Mouse (Mus musculus) cortical plate, adult 2 months (tissue): ENCODE results near the gene Tmem268. TPM values are rescaled to one million over a fixed set of nuclear protein-coding genes. Genes with fewer than 3 reads are reported as not detected.

Experiments used
- H3K27ac ChIP-seq: fragments of 200-500 bp; 2 replicates; pipeline ENCODE4 v1.5.1; 2012; ENCODE audit warnings: low read length, control low read depth, inconsistent platforms; ENCODE audit not compliant: insufficient read depth
- H3K4me1 ChIP-seq: fragments of 200-500 bp; 2 replicates; pipeline ENCODE4 v1.6.1; 2011; ENCODE audit warnings: low read length; ENCODE audit not compliant: control insufficient read depth, insufficient read depth
- H3K4me3 ChIP-seq: fragments of 200-500 bp; 2 replicates; pipeline ENCODE4 v1.5.1; 2011; ENCODE audit warnings: mild to moderate bottlenecking, low read length, control low read depth; ENCODE audit not compliant: insufficient read depth
- CTCF ChIP-seq: fragments of 200-500 bp; IDR thresholded peaks from 2 replicates; pipeline ENCODE4 v1.5.1; 2011; ENCODE audit warnings: mild to moderate bottlenecking, control low read depth, low read length; ENCODE audit not compliant: insufficient read depth; ENCODE audit errors: extremely low read depth
- POLR2A ChIP-seq: fragments of 200-500 bp; IDR thresholded peaks from 2 replicates; pipeline ENCODE4 v1.6.1; 2011; ENCODE audit warnings: mild to moderate bottlenecking, low read length, control low read depth; ENCODE audit not compliant: insufficient read depth; ENCODE audit errors: extremely low read depth
- polyA plus RNA-seq: library from polyadenylated mRNA; depleted of rRNA; stranded (reverse); fragments of >200 nt; gene quantifications from 2 replicates; pipeline ENCODE4 v1.2.3, GENCODE M21; 2012

Gene Tmem268
- polyA plus RNA-seq, 1 experiment, result 11.4 TPM

DNA sequence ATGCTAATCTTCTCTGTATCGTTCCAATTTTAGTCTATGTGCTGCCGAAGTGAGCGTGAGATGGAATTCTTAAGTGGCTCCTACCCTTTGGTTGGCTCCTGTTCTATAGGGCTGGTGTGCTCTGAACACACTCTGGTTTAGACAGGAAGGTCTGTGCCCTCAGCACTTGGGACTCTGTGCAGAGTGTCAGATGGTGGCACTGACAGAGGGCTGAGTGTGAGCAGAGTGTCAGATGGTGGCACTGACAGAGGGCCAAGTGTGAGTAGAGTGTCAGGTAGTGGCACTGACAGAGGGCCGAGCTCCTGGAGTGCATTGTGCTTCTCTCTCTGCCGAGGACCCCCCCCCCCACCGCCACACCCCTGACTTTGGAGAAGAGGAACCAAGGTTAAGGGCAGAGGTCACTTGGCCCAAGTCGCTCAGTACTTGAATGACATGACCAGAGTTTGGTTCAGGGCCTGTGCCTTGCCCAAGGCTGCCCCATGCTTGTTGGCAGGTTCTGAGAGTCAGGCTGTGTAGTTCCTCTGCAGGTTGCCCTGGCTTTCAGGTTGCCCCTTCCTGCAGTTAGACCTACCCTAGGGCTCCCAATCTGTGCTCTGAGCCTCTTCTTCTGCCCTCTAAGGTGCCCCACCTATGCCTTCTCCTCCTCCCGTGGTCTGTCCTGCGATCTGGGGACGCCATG is 9.3 kb downstream of the Tmem268 start:
- no peak overlapping the region for H3K4me3 ChIP-seq
- no peak overlapping the region for H3K27ac ChIP-seq
- H3K4me1 ChIP-seq, result peaks cover 2% of the 10 kb centered on the region; the same call in 1 of the 2 replicates
- TF ChIP-seq POLR2A (no peak), CTCF (no peak)

GRCm38 (mm10) chr4:63569322-63569721 is 10.7 kb downstream of the Tmem268 start:
- peaks cover 2% of the 10 kb centered on the region; the same call in 1 of the 2 replicates for H3K4me1 ChIP-seq
- H3K4me3 ChIP-seq, result no peak overlapping the region
- no peak for TF ChIP-seq CTCF
- TF ChIP-seq POLR2A, result no peak
- H3K27ac ChIP-seq, result no peak overlapping the region

DNA sequence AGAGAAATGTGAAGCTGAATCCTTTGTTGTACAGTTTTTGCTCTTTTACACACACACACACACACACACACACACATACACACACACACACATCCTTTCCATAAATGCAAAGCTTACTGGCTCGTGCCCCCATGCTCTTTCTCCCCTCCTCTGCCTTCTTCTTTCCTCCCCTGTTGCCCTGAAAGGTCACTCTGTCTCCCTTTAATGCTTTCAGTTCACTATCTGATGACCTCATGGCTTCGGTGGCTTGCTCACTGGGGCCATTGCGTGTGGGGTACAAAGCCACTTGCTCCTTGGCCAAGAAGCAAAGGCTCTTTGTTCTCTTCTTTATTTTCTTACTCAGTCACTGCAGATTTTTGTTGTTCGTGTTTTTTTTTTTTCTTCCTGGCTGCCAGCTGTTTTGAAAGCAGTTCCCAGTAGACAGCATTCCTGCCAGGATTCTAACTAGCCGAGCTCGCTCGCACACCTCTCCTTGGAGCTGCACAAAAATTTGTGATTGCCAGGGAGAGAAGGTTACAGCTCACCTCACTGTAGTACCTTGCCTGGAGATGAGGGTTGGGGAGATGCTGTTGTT is 11.7 kb downstream of the Tmem268 start:
- no peak overlapping the region for H3K27ac ChIP-seq
- H3K4me3 ChIP-seq, result no peak overlapping the region
- TF ChIP-seq POLR2A (no peak), CTCF (no peak)
- H3K4me1 ChIP-seq, result peaks cover 2% of the 10 kb centered on the region; the same call in 1 of the 2 replicates

- TF ChIP-seq POLR2A (no peak), CTCF (no peak)
- Histone ChIP-seq H3K27ac (no peak overlapping the region), H3K4me3 (no peak overlapping the region), H3K4me1 (peaks cover 2% of the 10 kb centered on the region; the same call in 1 of the 2 replicates)
Observed at GRCm38 (mm10) chr4:63572621-63573020, 14.0 kb downstream of the Tmem268 start.

DNA sequence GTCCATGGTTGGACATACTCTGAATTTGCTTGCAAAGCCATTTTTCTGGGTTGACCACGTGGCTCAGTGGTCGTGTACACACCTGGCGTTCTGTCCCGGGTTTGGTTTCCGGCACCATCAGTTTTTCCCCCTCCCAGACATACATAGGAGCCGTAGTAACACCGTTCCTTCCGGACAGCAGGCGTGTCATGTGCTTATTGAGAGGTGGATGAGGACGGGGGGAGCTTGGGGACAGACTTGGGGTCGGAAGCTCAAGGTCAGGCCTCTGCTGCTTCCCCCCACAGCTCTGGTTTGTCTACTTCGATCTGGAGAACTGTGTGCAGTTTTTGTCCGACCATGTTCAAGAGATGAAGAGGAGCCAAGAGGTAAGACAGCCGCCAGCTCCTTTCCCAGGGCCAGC is 21.1 kb downstream of the Tmem268 start:
- no peak overlapping the region for H3K4me3 ChIP-seq
- no peak overlapping the region for H3K27ac ChIP-seq
- TF ChIP-seq CTCF (no peak), POLR2A (no peak)
- H3K4me1 ChIP-seq, result no peaks in the 10 kb centered on the region

DNA sequence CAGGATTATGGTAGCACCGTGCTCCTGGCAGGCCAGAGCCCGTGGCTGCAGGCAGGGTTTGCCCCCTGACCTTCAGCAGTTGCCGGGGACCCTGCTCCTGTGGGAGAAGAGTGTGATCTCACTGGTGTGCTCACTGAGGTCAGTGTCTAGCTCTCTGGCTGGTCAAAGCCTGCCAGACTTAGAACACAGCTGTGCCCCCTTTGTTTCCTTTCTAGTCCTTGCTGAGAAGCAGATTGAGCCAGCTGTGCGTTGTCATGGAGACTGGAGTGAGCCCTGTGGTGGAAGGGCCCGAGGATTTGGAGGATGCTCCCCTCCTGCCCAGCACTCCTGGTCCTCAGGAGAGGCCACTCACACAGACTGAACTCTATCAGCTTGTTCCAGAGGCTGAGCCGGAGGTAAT is 21.5 kb downstream of the Tmem268 start:
- Histone ChIP-seq H3K27ac (no peak overlapping the region), H3K4me3 (no peak overlapping the region), H3K4me1 (no peaks in the 10 kb centered on the region)
- TF ChIP-seq POLR2A, result no peak
- TF ChIP-seq CTCF, result no peak

- Histone ChIP-seq H3K4me3 (no peak overlapping the region), H3K4me1 (no peaks in the 10 kb centered on the region), H3K27ac (no peak overlapping the region)
- TF ChIP-seq CTCF (no peak), POLR2A (no peak)
Observed at GRCm38 (mm10) chr4:63582580-63582979, 24.0 kb downstream of the Tmem268 start.

DNA sequence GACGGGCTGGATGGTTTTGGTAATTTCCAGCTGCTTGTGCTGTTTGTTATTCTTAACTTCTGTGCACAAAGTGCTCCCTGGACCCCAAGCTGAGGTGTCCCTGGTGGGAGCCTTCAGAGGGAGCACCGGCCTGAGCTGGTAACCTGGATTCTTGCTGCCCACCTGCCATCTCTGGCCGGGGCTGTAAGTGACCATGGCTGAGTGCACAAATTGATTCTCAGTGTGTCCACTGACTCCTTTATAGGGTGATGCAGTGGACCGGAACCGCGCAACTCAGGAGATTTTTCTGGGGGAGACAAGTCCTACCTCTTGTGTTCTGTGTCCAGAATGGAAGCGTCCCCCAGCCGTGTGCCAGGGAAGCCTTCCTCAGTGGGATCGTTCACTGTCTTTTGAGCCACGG is 26.6 kb downstream of the Tmem268 start:
- H3K27ac ChIP-seq, result no peak overlapping the region
- H3K4me3 ChIP-seq, result no peak overlapping the region
- H3K4me1 ChIP-seq, result no peaks in the 10 kb centered on the region
- no peak for TF ChIP-seq CTCF
- no peak for TF ChIP-seq POLR2A

- TF ChIP-seq CTCF, result no peak
- no peak for TF ChIP-seq POLR2A
- Histone ChIP-seq H3K27ac (no peak overlapping the region), H3K4me1 (no peaks in the 10 kb centered on the region), H3K4me3 (no peak overlapping the region)
Observed at GRCm38 (mm10) chr4:63586240-63586639, 27.7 kb downstream of the Tmem268 start.

GRCm38 (mm10) chr4:63589987-63590386 is 31.4 kb downstream of the Tmem268 start:
- TF ChIP-seq CTCF, result no peak
- TF ChIP-seq POLR2A, result no peak
- Histone ChIP-seq H3K4me3 (no peak overlapping the region), H3K27ac (no peak overlapping the region), H3K4me1 (no peaks in the 10 kb centered on the region)
